Mouse (Mus musculus) left cerebral cortex, postnatal 25 days (tissue): ENCODE measurements at regions not wholly inside any gene's neighbourhood (a gene's known extent, or its start where the extent isn't known, plus 50 kb on each side); places are given as distances from the start of the nearest gene placed in this dataset.
"Not testable (repeated sequence)": the region's sequence is repeated elsewhere in the genome, so short reads cannot be mapped to it uniquely, and the experiment has no call there.

Experiments
- DNase-seq, 2 experiments: peaks; one replicate each; pipeline ENCODE4 v3.0.0; 2022; ENCODE audit warnings: low spot score in 2 of 2, mixed read lengths in 1 of 2
- intact Hi-C: fragments of 180-260 bp; cut with DNase I; formaldehyde crosslinking; loops from one replicate; pipeline ENCODE4 v1.15.1; 2025

DNA sequence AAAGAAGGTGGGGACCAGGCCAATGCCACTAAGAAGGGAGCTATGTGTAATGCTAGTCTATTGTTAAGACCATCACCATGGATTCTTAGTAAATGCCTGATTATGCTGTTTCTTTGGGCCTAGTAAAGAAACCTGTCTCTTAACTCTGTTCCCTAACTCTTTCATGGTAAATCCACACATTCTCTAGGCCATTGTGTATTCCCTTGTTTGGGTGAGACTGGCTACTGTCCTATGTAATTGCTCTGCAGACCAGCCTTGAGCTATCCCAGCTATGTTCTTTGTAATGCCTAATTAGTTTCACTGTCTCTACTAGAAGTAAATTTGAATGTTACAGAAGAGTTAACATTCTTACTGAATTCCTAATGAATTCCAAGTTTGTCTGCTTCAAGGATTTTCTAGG, 186.9 kb upstream of the Gm10750 start:
- no peak for DNase-seq
- intact Hi-C loops: no loop called here

DNA sequence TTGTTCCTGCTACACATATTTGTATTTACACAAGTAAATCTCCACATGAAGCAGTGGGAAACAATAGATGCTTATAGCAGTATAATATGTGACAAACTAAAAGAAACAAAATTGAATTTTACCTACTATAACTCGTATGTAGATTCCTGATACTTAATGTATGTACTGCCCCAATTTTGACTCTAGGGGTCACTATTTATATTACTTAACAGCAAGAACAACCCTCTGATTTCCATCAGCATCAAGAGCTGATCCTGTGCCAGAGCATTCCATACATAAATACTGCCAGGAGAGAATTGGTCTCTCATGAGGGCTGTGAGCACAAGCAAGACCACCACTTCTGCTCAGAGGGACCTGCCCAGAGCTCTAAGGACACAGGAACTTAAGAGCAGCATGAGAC, 178.7 kb upstream of the Gm10750 start:
- intact Hi-C loops: loop anchor here (5.0 kb wide), 1 partner anchor 103 kb away; no protein-coding TSS in a partner anchor
- no peak for DNase-seq

DNA sequence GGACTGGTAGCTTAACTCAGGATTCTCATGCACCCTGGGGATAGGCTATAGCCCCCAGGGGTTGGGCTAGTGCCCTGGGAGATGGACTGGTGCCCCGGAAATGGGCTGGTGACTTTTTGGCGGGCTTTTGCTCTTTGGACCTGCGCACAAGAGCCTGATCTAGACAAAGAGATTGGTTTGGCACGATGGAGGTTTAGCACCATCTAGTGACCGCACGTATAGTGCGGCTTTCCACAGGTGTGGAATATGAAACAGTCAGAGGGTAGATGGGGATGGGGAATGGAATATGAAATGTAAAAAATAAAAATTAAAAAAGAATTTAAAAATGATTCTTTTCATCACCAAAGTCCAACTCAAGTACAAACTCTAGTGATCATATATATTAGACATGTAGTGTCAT, 141.4 kb upstream of the Gm10750 start:
- peak; percentile 1 to 2 for DNase-seq
- intact Hi-C loops: not testable (repeated sequence)

DNA sequence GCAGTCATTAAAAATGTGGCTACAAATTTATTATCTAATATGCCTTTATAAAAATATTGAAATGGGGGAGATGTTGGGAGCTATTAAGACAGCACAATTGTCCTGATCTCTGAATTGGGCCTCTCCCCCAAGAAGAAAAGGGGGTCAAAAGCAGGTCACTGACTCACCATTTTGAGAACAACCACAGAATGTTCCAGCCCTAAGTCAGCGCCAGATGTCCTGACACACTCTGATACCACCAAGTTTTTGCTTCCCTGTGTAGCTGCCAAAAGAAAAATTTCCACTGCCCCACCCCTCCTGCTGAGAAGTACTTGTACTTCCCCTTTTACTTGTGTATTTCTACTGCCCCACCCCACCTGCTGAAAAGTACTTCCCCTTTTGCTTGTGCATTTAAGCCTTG, 92.5 kb upstream of the Gm10750 start:
- DNase-seq, intact Hi-C loops: not testable (repeated sequence)

DNA sequence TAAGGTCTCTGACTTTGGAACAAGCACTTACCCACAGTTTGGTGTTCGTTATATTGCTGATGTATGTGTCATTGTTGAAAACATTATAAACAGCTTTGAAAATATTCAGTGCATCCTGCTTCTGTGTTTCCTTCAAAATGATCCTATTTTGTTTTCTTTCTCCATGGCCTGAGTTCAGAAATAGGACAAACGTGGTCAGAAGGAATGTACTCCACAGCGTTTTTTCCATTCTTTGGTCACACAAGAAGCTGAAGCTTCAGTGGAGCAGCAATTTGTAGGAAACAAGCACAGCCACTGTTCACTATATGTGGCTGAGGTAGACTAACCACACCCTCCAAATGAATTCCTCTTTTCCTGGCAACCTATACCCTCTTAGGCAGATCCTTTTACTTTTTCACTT, 75.1 kb upstream of the Gm10750 start:
- no peak for DNase-seq
- intact Hi-C loops: loop anchor here (5.0 kb wide), 1 partner anchor 105 kb away; no protein-coding TSS in a partner anchor
